Mouse (Mus musculus) ZHBTc4 (cell line): Measurements from ENCODE around the gene Zfp622.
"Not testable (repeated sequence)": the region's sequence is repeated elsewhere in the genome, so short reads cannot be mapped to it uniquely, and the experiment has no call there.

ENCODE experiments used
- DNase-seq: peaks from one replicate; pipeline ENCODE4 v3.0.0-alpha.2; 2011; ENCODE audit warnings: low read depth, low spot score

Zfp622 gene

DNA sequence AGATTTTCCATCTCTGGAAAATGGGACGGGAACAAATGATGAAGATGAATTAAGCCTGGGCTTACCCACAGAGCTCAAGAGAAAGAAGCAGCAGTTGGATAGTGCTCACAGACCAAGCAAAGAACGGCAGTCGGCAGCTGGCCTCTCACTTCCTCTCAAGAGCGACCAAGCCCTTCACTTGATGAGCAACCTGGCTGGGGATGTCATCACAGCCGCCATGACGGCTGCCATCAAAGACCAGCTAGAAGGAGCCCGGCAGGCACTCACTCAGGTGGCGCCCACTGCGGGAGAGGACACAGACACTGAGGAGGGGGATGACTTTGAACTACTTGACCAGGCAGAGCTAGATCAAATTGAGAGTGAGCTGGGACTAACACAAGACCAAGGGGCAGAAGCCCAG is 12.6 kb upstream of the Zfp622 start:
- no peak for DNase-seq

DNA sequence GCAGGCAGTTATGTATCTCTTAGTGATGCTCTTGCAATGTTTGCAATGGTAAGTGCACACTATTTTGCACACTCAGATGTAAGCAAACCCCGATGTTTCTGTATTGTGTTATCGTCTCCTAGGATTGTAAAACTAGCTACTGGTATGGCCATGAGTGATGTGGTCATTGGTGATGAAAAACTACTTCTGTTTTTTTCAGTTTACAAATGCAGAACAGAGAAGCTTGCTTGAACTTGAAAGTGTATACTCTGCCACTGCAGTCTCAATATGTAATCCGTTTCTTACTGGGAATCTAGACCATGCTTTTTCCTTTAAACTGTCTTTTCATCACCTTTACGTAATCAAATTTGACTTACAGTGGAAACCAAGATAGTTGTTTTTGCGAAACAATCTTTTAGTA is 11.4 kb upstream of the Zfp622 start:
- DNase-seq = no peak

DNA sequence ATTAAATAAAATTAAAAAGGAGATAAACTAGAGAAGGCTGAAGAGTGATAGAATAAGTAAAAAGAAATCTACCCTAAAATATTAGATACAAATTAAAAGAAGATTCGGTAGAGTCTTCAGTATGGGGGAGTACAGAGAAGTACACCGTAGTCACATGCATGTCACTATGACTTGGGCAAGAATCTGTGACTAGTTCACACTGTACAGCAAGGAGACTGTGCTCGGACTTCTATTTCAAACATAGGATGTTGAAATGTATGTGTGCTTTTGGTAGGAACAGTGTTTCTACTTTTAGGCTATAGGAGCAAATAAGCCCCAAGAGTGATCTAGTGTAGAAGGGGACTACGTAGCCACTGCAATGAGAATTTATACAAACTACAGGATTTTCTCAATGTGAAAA is 9.8 kb upstream of the Zfp622 start:
- no peak for DNase-seq

DNA sequence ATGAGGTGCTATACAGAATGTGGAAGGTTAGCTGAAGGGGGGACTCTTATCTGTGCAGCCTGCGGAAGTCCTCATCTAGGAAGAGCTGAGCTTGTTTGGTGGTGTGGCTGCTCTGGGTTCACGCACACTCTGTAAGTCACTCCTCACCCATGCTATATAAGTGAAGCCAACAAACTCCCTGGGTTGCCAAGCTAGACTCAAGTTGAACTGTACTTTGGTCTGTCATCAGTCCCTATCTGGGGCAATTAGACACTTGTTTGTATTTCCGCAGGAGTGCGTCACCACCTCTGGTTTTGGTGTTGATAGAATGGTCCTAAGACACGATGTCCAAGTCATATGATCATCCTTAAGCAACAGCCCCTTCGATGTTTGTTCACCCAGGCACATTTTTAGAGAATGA is 8.4 kb upstream of the Zfp622 start:
- DNase-seq = no peak

DNA sequence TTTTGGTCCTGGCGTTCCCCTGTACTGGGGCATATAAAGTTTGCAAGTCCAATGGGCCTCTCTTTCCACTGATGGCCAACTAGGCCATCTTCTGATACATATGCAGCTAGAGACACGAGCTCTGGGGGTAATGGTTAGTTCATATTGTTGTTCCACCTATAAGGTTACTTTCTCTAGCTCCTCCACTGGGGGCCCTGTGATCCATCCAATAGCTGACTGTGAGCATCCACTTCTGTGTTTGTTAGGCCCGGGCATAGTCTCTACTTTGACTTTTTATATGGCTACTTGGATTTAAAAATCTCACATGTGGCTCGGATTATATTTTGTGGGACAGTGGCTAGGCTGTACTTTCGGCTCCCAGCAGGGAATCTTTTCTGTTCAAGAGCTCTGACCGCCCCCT is 552 bp upstream of the Zfp622 start:
- not testable (repeated sequence) for DNase-seq

DNA sequence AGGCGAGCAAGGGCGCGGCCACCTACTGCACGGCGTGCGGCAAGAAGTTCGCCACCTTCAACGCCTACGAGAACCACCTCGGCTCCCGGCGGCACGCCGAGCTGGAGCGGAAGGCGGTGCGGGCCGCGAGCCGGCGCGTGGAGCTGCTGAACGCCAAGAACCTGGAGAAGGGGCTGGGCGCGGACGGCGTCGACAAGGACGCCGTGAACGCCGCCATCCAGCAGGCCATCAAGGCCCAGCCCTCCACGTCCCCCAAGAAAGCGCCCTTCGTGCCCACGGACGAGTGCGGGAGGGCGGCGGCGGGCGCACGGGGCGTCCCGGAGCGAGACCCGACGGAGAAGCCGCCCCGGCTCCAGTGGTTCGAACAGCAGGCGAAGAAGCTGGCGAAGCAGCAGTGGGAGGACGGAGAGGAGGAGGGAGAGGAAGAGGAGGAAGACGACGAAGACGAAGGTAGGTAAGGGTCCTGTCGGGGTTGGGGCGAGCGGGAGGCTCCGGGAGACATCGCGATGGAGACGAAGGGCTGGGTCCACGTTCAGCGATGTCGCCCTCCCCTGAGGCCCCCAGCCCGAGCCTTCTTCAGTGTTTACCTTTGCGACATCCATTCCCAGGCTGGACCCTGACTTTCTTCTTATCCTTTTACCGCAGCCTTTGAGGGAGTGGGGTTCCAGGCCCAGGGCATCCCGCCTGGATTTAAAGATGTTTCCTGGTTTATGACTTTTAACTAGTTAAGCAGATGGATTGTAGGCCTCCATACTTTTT is 747 bp downstream of the Zfp622 start:
- DNase-seq = no peak

DNA sequence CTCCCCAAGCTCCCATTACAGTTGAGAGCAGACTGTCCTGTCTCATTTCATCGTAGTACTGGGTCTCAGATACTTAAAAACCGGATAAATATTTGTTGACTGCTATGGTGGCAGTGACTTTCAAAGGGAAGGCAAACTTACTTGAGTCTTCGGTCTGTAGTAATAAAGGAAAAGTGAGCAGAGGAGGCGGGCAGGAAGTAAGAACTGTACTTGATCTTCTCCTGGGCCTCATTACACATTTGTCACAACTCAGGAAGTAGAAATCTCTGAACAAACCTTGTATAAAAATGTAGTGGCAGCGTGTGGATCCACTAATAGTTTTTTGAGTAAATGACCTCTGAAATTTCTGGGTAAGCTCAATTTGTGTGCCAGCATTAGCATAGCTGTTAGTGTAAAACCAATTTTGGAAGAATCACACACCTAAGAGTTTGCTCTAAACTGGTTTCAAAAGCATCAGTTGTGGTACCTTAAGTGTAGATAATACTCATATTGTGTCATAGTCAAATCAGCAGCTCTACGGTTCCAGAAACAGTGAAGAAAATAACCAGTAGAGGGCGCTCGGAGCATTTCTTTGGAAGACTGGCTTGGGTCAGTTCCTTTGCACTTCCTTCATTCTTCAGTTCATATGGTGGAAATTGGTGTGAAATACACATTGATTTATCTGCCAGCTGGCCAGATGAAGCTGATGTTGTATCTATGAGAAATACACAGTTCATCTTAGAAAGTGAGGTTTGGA is 9.0 kb downstream of the Zfp622 start:
- DNase-seq = peak; percentile 75

DNA sequence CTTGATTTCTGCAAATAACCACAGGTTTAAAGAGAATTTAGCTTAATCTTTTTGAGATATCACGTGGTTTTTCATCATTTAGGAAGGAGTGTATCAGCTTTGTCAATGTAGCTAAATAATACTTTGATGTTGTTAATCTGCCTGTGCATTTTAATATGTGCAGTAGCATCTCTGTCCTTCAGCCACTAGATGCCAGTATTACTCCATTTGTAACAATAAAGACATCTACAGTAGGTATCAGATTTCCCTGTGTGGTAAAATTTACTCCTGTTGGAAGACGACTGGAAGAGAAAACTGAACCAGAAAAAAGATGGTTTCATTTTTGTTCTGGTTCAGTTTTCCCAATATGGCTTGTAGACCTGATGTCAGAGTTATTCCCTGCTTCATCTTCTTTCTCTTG is 11.4 kb downstream of the Zfp622 start:
- DNase-seq = peak; percentile 42

DNA sequence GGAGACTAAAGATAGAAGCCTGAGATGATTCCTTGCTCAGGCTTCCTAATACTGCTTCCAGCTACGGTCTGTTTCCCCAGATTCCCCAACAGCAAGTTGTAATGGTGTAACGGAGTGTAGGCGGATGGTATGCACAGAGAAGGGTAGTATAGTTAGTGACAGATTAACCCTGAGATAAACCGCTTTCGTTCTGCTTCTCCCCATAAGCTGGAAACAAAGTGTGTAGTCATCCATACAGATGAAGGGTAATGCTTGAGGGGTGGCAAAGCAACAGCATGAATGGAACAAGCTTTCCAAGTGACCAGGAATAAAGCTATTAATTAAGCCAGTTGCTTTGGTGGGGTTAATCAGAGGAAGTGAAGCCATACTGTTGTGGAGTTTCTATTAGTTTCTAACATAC is 15.4 kb downstream of the Zfp622 start:
- not testable (repeated sequence) for DNase-seq

DNA sequence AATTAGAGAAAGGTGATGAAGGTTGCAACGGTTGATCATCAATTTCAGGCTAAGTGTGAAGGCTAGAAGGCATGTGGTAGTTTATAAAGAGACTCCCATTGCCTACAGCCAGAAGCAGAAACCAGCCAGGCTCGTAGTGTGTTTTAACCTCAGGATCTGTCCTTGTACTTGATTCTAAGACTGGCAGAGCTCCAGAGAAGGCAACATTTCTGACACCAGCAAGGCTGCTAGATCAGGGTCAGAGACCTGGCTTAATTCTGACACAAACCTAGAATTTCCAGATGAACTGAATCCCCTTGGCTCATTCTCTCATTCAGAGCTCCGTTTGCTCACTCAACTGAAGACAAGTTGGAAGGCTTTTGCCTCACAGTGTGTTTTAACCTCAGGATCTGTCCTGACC is 24.5 kb downstream of the Zfp622 start:
- DNase-seq = no peak

DNA sequence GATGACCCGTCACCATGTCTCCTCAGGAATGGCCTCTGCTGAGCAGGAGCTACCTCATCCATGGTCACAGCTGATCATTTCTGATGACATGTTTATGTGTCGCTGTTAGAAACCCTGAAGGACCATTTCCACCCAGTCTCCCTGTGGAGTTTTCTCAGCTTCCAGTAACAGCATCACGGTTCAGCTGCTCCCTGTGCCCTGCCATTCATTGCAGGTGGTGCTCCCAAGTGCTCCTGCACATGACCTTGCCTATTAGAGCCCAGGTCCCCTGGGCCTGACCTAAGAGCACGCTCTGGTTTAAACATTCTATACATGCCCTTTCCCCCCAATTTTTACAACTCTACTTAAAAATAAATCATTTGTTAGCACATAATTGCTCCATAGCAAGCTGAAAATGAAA is 28.7 kb downstream of the Zfp622 start:
- no peak for DNase-seq

DNA sequence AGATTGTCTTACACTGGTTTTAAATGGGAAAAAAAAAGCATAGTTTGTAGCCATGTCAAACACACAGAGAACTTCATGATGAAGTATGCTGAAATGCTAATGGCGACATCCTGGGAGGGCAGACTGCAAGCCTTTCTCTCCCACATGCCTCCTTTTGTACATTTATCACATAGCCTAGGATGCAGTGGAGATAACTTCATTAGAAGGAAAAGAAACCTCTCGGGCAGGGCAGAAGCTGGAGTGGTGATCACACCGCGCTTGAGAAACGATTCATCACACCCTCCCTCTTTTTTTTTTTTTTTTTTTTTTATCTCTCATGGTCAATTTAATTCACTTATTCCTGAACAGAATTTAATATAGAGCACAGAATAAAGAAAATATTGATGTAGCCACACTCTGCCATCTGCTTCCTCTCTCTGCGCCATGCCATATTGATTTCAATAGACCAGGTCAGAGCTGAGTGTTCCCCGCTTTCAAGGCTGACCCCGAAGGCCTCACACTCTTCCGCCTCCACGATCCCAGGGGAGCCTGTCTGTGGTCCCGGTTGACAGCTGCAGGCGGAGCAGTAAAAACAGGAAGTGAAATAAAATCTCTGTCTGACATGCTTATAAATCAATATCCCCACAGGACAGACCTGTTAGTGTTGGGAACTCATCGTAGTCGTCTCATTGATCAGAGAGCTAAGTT is 32.0 kb downstream of the Zfp622 start:
- DNase-seq = no peak

DNA sequence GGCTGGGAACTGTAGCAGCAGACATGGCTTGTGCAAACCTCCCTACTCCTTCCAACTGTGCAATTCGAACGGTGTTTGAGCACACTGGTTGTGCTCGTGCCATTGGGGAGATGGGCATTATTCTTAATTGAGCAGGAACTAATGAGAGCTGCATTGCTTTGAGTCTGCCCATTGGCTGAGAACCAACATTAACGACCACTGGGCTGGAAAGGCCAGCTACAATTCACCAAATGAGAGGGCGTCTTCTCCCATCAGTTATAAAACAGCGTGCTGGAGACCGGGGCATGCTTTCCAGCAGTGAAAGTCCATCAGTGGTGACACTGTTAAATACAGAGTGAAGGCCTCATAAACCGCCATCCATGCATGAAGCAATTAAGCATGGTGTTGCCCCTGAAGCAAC is 37.6 kb downstream of the Zfp622 start:
- DNase-seq = no peak

DNA sequence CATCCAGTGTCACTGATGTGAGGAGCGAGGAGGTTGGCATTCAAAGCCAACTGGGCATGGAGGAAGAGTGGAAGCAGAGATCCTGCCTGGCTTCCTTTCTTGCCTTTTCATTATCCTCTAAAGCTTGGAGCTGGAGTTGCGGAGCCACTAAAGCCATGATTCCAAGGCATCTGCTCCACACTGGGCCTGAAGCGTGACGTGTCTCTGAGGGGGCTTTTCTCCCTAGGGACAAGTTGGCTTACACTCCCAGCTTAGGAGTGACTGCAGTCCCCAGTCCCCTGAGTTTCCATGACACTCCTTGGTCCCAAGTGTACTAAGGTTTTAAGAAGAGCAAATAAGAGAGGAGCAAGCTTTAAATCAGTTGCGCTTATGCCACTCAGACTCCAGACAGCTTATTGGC is 38.5 kb downstream of the Zfp622 start:
- no peak for DNase-seq

DNA sequence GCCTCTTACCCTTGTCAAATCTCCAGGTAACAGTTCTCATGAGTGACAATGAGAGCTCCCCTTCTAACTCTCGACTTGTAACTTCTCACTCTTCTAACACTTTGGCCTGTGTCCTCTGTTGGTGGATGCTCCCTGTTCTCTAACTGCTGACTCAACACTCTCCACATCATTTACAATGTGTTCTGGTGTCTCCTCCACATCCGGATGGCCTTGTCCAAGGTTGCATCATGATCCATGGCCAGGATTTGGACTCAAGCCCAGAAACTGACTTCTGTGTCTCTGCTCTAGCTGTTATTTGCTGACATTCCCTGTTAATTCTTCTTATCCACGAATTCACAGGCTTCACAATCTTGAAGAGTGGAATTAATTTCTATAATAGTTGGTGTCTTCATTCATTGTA is 47.5 kb downstream of the Zfp622 start:
- DNase-seq = no peak

DNA sequence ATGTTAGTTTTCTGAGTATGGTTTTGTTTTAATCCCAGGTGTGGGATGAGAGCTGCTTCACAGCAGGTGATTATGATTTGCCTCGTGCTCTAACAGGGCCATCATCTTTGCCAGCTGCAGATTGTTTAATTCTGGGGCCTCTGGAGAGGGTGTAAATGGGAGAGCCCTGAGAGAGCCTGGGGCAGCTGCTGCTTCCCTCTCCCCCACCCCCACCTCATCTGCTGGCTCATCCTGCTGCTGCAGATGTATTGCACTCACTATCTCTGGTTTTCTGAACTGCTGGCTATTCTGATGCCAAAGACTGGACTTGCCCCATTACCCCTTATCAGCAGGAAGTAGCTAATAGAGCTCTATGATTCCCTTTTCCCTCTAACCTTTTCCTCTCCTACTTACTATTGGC is 56.4 kb downstream of the Zfp622 start:
- DNase-seq = no peak

DNA sequence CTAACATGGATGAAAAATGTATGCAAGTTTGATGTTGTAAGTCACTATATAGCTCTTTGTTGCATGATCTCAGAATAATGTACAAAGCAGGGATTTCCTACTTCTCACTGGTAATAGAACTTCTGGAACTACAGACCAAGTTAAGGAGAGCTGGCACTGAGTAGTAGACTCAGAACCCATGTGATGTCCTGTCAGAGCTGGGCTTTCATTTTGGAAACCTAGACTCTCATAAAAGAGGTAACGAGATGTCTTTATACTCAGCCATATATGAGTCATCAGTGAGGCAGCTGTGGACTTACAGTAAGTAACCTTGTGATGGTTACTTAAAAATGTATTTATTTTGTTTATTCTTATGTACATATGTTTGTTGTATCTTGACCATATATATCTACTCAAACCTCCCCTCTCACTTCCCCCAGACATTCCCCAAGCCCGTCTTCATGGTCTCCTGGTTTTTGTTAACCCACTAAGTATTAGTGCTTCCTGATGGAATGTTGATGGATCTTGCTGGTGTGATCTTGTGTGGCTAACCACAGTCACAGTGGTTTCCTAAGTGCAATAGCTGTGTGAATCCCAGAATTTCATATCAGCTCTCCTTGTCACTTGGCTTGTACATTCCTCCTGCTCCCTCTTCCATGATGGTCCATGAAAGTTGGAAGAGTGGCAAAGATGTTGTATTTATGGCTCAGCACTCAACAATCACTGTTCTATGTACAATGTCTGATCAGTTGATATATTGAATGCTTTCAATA is 57.2 kb downstream of the Zfp622 start:
- no peak for DNase-seq
